ENCODE assay signal across 20 mouse cellular contexts in genomic region chr17:56330345-56330744, GRCm38 (mm10). TPM values are rescaled to one million over a fixed set of nuclear protein-coding genes. Genes with fewer than 3 reads are reported as not detected.
A peak's percentile ranks its signal among the peaks of the same experiment; 100 is the strongest.
DNase-seq lines count a peak whose midpoint lies in the region; ATAC-seq and TF ChIP-seq lines count a peak whose summit lies in the region.
"Had no signal": no experiment of that assay in that cellular context is flagged by ENCODE, and none has a peak within 500 bp of the region (broad histone marks: within the 10 kb centered on the region; RNA-seq: fewer than 3 reads in every experiment).

No protein-coding gene starts in this region.

- no peak for ATAC-seq in liver, postnatal 0 days
- no peak for ATAC-seq in liver, embryonic 12.5 days
- peak; percentile 10 for ATAC-seq in activated CD4-positive, CD25-positive, alpha-beta regulatory T cell, adult 4 months

- intact Hi-C loops in gastrocnemius, adult 2 months (cut with DNase I) = loop anchor here (10.0 kb wide), 1 partner anchor 196 kb away; no protein-coding TSS in a partner anchor

- peaks cover 47% of the 10 kb centered on the region for H3K4me1 ChIP-seq in liver, postnatal 0 days (ENCODE audit: insufficient read depth)
- peaks cover 63% of the 10 kb centered on the region for H3K4me1 ChIP-seq in liver, embryonic 12.5 days

- H3K4me3 ChIP-seq in gastrocnemius, adult 2 months = no peak overlapping the region
- no peak overlapping the region for H3K4me3 ChIP-seq in liver, postnatal 0 days (ENCODE audit: low read depth, low read length)
- H3K4me3 ChIP-seq in liver, embryonic 12.5 days = no peak overlapping the region
- H3K4me3 ChIP-seq: limb, embryonic 15.5 days; midbrain, embryonic 12.5 days had no signal

- no peak for DNase-seq in gastrocnemius, adult 2 months
- no peak for DNase-seq in gastrocnemius, postnatal 25 days
- DNase-seq in liver, postnatal 0 days = no peak
- peak; percentile 63 for DNase-seq in thymus, postnatal 0 days (ENCODE audit: low spot score)
- DNase-seq in lung, postnatal 14 days = no peak
- no peak for DNase-seq in urinary bladder, postnatal 10 days (ENCODE audit: low spot score)
- DNase-seq: cerebellum, adult 11-12 months; heart, postnatal 14 days; kidney, adult 8-10 months; right cerebral cortex, postnatal 4 days had no signal

- no peaks in the 10 kb centered on the region for H3K36me3 ChIP-seq in liver, postnatal 0 days (replicated peaks; ENCODE audit: insufficient read depth, low read length)
- H3K36me3 ChIP-seq in liver, embryonic 12.5 days = no peaks in the 10 kb centered on the region; the same call in 1 of the 2 replicates

- no peaks in the 10 kb centered on the region for H3K27me3 ChIP-seq in liver, postnatal 0 days (ENCODE audit: insufficient read depth, low read length)
- no peaks in the 10 kb centered on the region for H3K27me3 ChIP-seq in liver, embryonic 12.5 days (replicated peaks)
- H3K27me3 ChIP-seq: limb, embryonic 15.5 days; midbrain, embryonic 12.5 days had no signal

- H3K27ac ChIP-seq in gastrocnemius, adult 2 months = peak overlapping the region; percentile 57; the same call in 1 of the 2 replicates
- H3K27ac ChIP-seq in liver, postnatal 0 days (ENCODE audit: low read depth) = no peak overlapping the region
- H3K27ac ChIP-seq in liver, embryonic 12.5 days = no peak overlapping the region
- H3K27ac ChIP-seq: limb, embryonic 15.5 days; midbrain, embryonic 12.5 days had no signal

- no peak for TF ChIP-seq CTCF in gastrocnemius, adult 2 months (IDR thresholded peaks at IDR 0.05)
- TF ChIP-seq CTCF in liver, postnatal 0 days (IDR thresholded peaks at IDR 0.05; ENCODE audit: low read depth) = peak; percentile 26; the same call in 1 of the 2 replicates

- TF ChIP-seq EP300 in liver, postnatal 0 days (IDR thresholded peaks at IDR 0.05; ENCODE audit: low read depth) = no peak

- no peak overlapping the region for H3K9ac ChIP-seq in liver, postnatal 0 days (replicated peaks)
- H3K9ac ChIP-seq in liver, embryonic 12.5 days = no peak overlapping the region
- H3K9ac ChIP-seq: limb, embryonic 15.5 days; midbrain, embryonic 12.5 days had no signal

- 72% methylated on average over 3 of the region's 3 CpGs for WGBS in liver, postnatal 0 days (ENCODE audit: insufficient replicate concordance)
- WGBS in liver, embryonic 12.5 days (ENCODE audit: insufficient replicate concordance) = 58% methylated on average over 3 of the region's 3 CpGs

- no peaks in the 10 kb centered on the region for H3K9me3 ChIP-seq in liver, postnatal 0 days (ENCODE audit: low read length)
- no peaks in the 10 kb centered on the region for H3K9me3 ChIP-seq in liver, embryonic 12.5 days (replicated peaks)
- H3K9me3 ChIP-seq: limb, embryonic 15.5 days; midbrain, embryonic 12.5 days had no signal

- no peak overlapping the region for H3K4me2 ChIP-seq in liver, postnatal 0 days (ENCODE audit: low read depth, low read length)
- no peak overlapping the region for H3K4me2 ChIP-seq in liver, embryonic 12.5 days
- H3K4me2 ChIP-seq: limb, embryonic 15.5 days; midbrain, embryonic 12.5 days had no signal

RNA-seq across cellular contexts. Expression of gene Kdm4b, which starts 4.5 kb away (rescaled TPM):
- total RNA-seq in gastrocnemius, adult 2 months (2021) = 10 to 100 TPM; 25.6 to 27.3 TPM
- 10 to 100 TPM; 21.5 to 22.6 TPM for total RNA-seq in gastrocnemius, postnatal 25 days (2021)
- polyA plus RNA-seq in liver, postnatal 0 days (2015; fragmentation: Nextera tagmentation; extraction: Ambion mirVana) = 5.0 and 5.8 TPM in 2 replicates
- polyA plus RNA-seq in liver, embryonic 12.5 days (2016; fragmentation: Nextera tagmentation; extraction: Ambion mirVana) = 13.6 and 13.9 TPM in 2 replicates
- 1 to 10 TPM; 6.4 to 6.8 TPM for polyA plus RNA-seq in activated CD4-positive, CD25-positive, alpha-beta regulatory T cell, adult 4 months (2017; shearing (Covaris generic))
- 25.9 and 28.0 TPM in 2 replicates for polyA plus RNA-seq in thymus, postnatal 0 days (2015; fragmentation: Nextera tagmentation; extraction: Ambion mirVana)

RNA-seq across cellular contexts. Expression of gene Uhrf1, which starts 27.2 kb away (rescaled TPM):
- 1 to 10 TPM; 1.3 to 2.1 TPM for total RNA-seq in gastrocnemius, adult 2 months (2021)
- total RNA-seq in gastrocnemius, postnatal 25 days (2021) = 1 to 10 TPM; 2.6 to 2.7 TPM
- polyA plus RNA-seq in liver, postnatal 0 days (2015; fragmentation: Nextera tagmentation; extraction: Ambion mirVana) = 37.8 and 43.5 TPM in 2 replicates
- polyA plus RNA-seq in liver, embryonic 12.5 days (2016; fragmentation: Nextera tagmentation; extraction: Ambion mirVana) = 153 and 154 TPM in 2 replicates
- polyA plus RNA-seq in activated CD4-positive, CD25-positive, alpha-beta regulatory T cell, adult 4 months (2017; shearing (Covaris generic)) = 10 to 100 TPM; 19.4 to 33.7 TPM
- 234 and 264 TPM in 2 replicates for polyA plus RNA-seq in thymus, postnatal 0 days (2015; fragmentation: Nextera tagmentation; extraction: Ambion mirVana)

RNA-seq across cellular contexts. Expression of gene Arrdc5, which starts 30.3 kb away (rescaled TPM):
- total RNA-seq in gastrocnemius, adult 2 months (2021) = not detected
- not detected for total RNA-seq in gastrocnemius, postnatal 25 days (2021)
- polyA plus RNA-seq in liver, postnatal 0 days (2015; fragmentation: Nextera tagmentation; extraction: Ambion mirVana) = not detected in 2 replicates
- not detected in 2 replicates for polyA plus RNA-seq in liver, embryonic 12.5 days (2016; fragmentation: Nextera tagmentation; extraction: Ambion mirVana)
- not detected for polyA plus RNA-seq in activated CD4-positive, CD25-positive, alpha-beta regulatory T cell, adult 4 months (2017; shearing (Covaris generic))
- polyA plus RNA-seq in thymus, postnatal 0 days (2015; fragmentation: Nextera tagmentation; extraction: Ambion mirVana) = 0.84 and 1.8 TPM in 2 replicates
- total RNA-seq: adrenal gland, postnatal 4 days; gastrocnemius, adult 18-20 months; layer of hippocampus, postnatal 14 days had no signal
- polyA plus RNA-seq: C2C12; cortical plate, adult 2 months; limb, embryonic 15.5 days; lung, embryonic 16.5 days; midbrain, embryonic 12.5 days had no signal

RNA-seq across cellular contexts. Expression of gene Plin3, which starts 37.7 kb away (rescaled TPM):
- 10 to 100 TPM; 42.4 to 75.0 TPM for total RNA-seq in gastrocnemius, adult 2 months (2021)
- total RNA-seq in gastrocnemius, postnatal 25 days (2021) = 10 to 100 TPM; 35.3 to 39.1 TPM
- polyA plus RNA-seq in liver, postnatal 0 days (2015; fragmentation: Nextera tagmentation; extraction: Ambion mirVana) = 25.8 and 26.8 TPM in 2 replicates
- 28.3 and 30.2 TPM in 2 replicates for polyA plus RNA-seq in liver, embryonic 12.5 days (2016; fragmentation: Nextera tagmentation; extraction: Ambion mirVana)
- polyA plus RNA-seq in activated CD4-positive, CD25-positive, alpha-beta regulatory T cell, adult 4 months (2017; shearing (Covaris generic)) = 10 to 100 TPM; 22.5 to 40.9 TPM
- 59.5 TPM in 2 replicates for polyA plus RNA-seq in thymus, postnatal 0 days (2015; fragmentation: Nextera tagmentation; extraction: Ambion mirVana)

RNA-seq across cellular contexts. Expression of gene Ticam1, which starts 53.8 kb away (rescaled TPM):
- total RNA-seq in gastrocnemius, adult 2 months (2021) = 1 to 10 TPM; 2.7 to 3.4 TPM
- 1 to 10 TPM; 2.8 to 3.0 TPM for total RNA-seq in gastrocnemius, postnatal 25 days (2021)
- 2.6 and 3.1 TPM in 2 replicates for polyA plus RNA-seq in liver, postnatal 0 days (2015; fragmentation: Nextera tagmentation; extraction: Ambion mirVana)
- 3.8 and 4.1 TPM in 2 replicates for polyA plus RNA-seq in liver, embryonic 12.5 days (2016; fragmentation: Nextera tagmentation; extraction: Ambion mirVana)
- 10 to 100 TPM in 1 of 2 experiments, 1 to 10 TPM in 1; 6.4 to 11.3 TPM for polyA plus RNA-seq in activated CD4-positive, CD25-positive, alpha-beta regulatory T cell, adult 4 months (2017; shearing (Covaris generic))
- polyA plus RNA-seq in thymus, postnatal 0 days (2015; fragmentation: Nextera tagmentation; extraction: Ambion mirVana) = 2.5 and 3.0 TPM in 2 replicates
